Mouse (Mus musculus) T-helper 17 cell (primary cell): ENCODE results near the gene Hddc3.
"Not testable (repeated sequence)": the region's sequence is repeated elsewhere in the genome, so short reads cannot be mapped to it uniquely, and the experiment has no call there.

ENCODE experiments used
- in situ Hi-C, 2 experiments: fragments of 300-600 bp; cut with MboI, MseI; formaldehyde crosslinking; loops; 1 replicate in 1 of 2; 2 replicates in 1 of 2; pipeline ENCODE4 v1.15.1; 2025; ENCODE audit warnings: high pct_unique_total_duplicates in 2 of 2

Hddc3 gene

GRCm38 (mm10) chr7:80342858-80343257 is at the start of gene Hddc3:
Hddc3 (plus strand) TSS chr7:80343104.
- in situ Hi-C loops, result no loop called here

- in situ Hi-C loops, result no loop called here
Measured at GRCm38 (mm10) chr7:80294062-80294763, 48.7 kb upstream of the Hddc3 start, which contains the start of gene Prc1. Prc1 (plus strand) TSS chr7:80294450.

- in situ Hi-C loops, result no loop called here
Measured at GRCm38 (mm10) chr7:80294764-80295648, 47.9 kb upstream of the Hddc3 start.

- in situ Hi-C loops, result no loop called here
Measured at GRCm38 (mm10) chr7:80296462-80296861, 46.4 kb upstream of the Hddc3 start.

GRCm38 (mm10) chr7:80297041-80297440 is 45.9 kb upstream of the Hddc3 start:
- in situ Hi-C loops, result no loop called here

- in situ Hi-C loops, result no loop called here
Measured at GRCm38 (mm10) chr7:80298754-80299153, 44.1 kb upstream of the Hddc3 start.

GRCm38 (mm10) chr7:80299568-80299967 is 43.3 kb upstream of the Hddc3 start:
- in situ Hi-C loops, result no loop called here

GRCm38 (mm10) chr7:80301522-80301921 is 41.4 kb upstream of the Hddc3 start:
- in situ Hi-C loops, result no loop called here

GRCm38 (mm10) chr7:80307766-80308165 is 35.1 kb upstream of the Hddc3 start:
- in situ Hi-C loops, result no loop called here

- in situ Hi-C loops, result no loop called here
Measured at GRCm38 (mm10) chr7:80310771-80311170, 32.1 kb upstream of the Hddc3 start.

- in situ Hi-C loops, result no loop called here
Measured at GRCm38 (mm10) chr7:80315733-80316132, 27.2 kb upstream of the Hddc3 start.

GRCm38 (mm10) chr7:80317439-80318115 is 25.3 kb upstream of the Hddc3 start:
- in situ Hi-C loops, result no loop called here

GRCm38 (mm10) chr7:80318670-80319069 is 24.2 kb upstream of the Hddc3 start:
- in situ Hi-C loops, result no loop called here

- in situ Hi-C loops, result no loop called here
Measured at GRCm38 (mm10) chr7:80319846-80320496, 22.9 kb upstream of the Hddc3 start.

GRCm38 (mm10) chr7:80323336-80323735 is 19.6 kb upstream of the Hddc3 start:
- in situ Hi-C loops, result no loop called here

GRCm38 (mm10) chr7:80324043-80324815 is 18.7 kb upstream of the Hddc3 start, which contains the start of gene Rccd1:
Rccd1 (minus strand) TSS chr7:80324454.
- in situ Hi-C loops, result no loop called here

- in situ Hi-C loops, result not testable (repeated sequence)
Measured at GRCm38 (mm10) chr7:80324816-80325119, 18.1 kb upstream of the Hddc3 start.

- in situ Hi-C loops, result no loop called here
Measured at GRCm38 (mm10) chr7:80325292-80325868, 17.5 kb upstream of the Hddc3 start.

- in situ Hi-C loops, result no loop called here
Measured at GRCm38 (mm10) chr7:80326076-80326475, 16.8 kb upstream of the Hddc3 start.

GRCm38 (mm10) chr7:80330278-80330677 is 12.6 kb upstream of the Hddc3 start:
- in situ Hi-C loops, result no loop called here

- in situ Hi-C loops, result no loop called here
Measured at GRCm38 (mm10) chr7:80331433-80331832, 11.5 kb upstream of the Hddc3 start.
